Mouse (Mus musculus): ENCODE data around the gene Mrm1.

DNA sequence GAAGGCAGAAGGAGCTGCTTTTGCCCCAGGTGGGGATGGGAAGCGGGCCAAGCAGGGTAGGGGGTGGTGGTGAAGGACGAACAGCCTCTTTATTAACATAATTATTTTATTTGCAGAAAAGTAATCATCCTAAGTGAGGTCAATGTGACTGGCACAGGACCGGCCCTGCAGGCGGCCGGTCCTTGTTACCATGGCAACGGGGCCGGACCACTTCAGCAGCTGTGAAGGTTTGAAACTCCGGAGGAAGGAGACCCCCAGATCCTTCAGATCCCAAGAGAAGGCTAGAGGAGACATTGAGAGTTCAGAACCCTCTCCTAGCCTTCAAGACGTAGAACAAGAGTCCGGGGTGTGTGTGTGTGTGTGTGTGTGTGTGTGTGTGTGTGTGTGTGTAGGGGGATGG, 22.3 kb downstream of the Mrm1 start:
- no peak for TF ChIP-seq CTCF (IDR thresholded peaks at IDR 0.05; ENCODE audit: borderline replicate concordance, control insufficient read depth, extremely low read depth, insufficient read depth, low read length, poor library complexity)
- no peak for TF ChIP-seq POLR2A (IDR thresholded peaks at IDR 0.05; ENCODE audit: control insufficient read depth, extremely low read depth, insufficient read depth, low read length, poor library complexity)

Measured in thymus, adult 2 months (tissue).